ENCODE assay signal across 8 mouse cellular contexts in genomic region chr10:77622055-77622988, GRCm38 (mm10). TPM values are rescaled to one million over a fixed set of nuclear protein-coding genes. Genes with fewer than 3 reads are reported as not detected.
DNase-seq lines count a peak whose midpoint lies in the region; ATAC-seq lines count a peak whose summit lies in the region.

Ube2g2 (plus strand) TSS chr10:77622275.

- peak within 1 kb of the TSS; percentile 93 for H3K4me3 ChIP-seq in brown adipose tissue, adult 24 weeks (ENCODE audit: insufficient read depth, low read depth, low read length)
- H3K4me3 ChIP-seq in heart, embryonic 13.5 days: peak within 1 kb of the TSS; percentile 99
- H3K4me3 ChIP-seq in liver, embryonic 13.5 days (replicated peaks): peak within 1 kb of the TSS; percentile 92
- H3K4me3 ChIP-seq in stomach, embryonic 14.5 days (ENCODE audit: low read depth, low read length): peak within 1 kb of the TSS; percentile 84

- no peaks in the 10 kb centered on the region for H3K27me3 ChIP-seq in heart, embryonic 13.5 days (replicated peaks)
- H3K27me3 ChIP-seq in liver, embryonic 13.5 days: no peaks in the 10 kb centered on the region
- no peaks in the 10 kb centered on the region for H3K27me3 ChIP-seq in stomach, embryonic 14.5 days (ENCODE audit: control insufficient read depth, insufficient read depth, low read length)

- peaks cover 29% of the 10 kb centered on the region for H3K36me3 ChIP-seq in heart, embryonic 13.5 days
- peaks cover 35% of the 10 kb centered on the region for H3K36me3 ChIP-seq in liver, embryonic 13.5 days
- H3K36me3 ChIP-seq in stomach, embryonic 14.5 days (ENCODE audit: control insufficient read depth, insufficient read depth, low read length): peaks cover 8% of the 10 kb centered on the region; the same call in 1 of the 2 replicates

- ATAC-seq in CD4-positive, CD25-positive, alpha-beta regulatory T cell, adult 4 months: peak; percentile 85
- ATAC-seq in erythroid progenitor cell, adult 5-6 weeks (replicated peaks; ENCODE audit: low FRiP score, poor library complexity, severe bottlenecking): peak; percentile 97
- peak; percentile 84 for ATAC-seq in heart, embryonic 13.5 days (ENCODE audit: extremely low read depth, insufficient number of reproducible peaks, low FRiP score, low TSS enrichment)
- ATAC-seq in liver, embryonic 13.5 days (ENCODE audit: low read depth): peak; percentile 91
- peak; percentile 91 for ATAC-seq in stomach, embryonic 14.5 days (ENCODE audit: insufficient number of reproducible peaks, insufficient read depth, low FRiP score, low read depth)

- under 1% methylated on average over 96 of the region's 96 CpGs for WGBS in heart, embryonic 13.5 days
- WGBS in liver, embryonic 13.5 days (ENCODE audit: insufficient replicate concordance): under 1% methylated on average over 96 of the region's 96 CpGs
- under 1% methylated on average over 96 of the region's 96 CpGs for WGBS in stomach, embryonic 14.5 days

- DNase-seq in kidney, postnatal 10 days: peak; percentile 96
- DNase-seq in liver, embryonic 13.5 days: peak; percentile 91
- peak; percentile 90 to 93 for DNase-seq in natural killer cell, adult 2 months (ENCODE audit: low spot score in 2 of 2)

- H3K9me3 ChIP-seq in heart, embryonic 13.5 days: no peaks in the 10 kb centered on the region
- no peaks in the 10 kb centered on the region for H3K9me3 ChIP-seq in liver, embryonic 13.5 days (replicated peaks)
- H3K9me3 ChIP-seq in stomach, embryonic 14.5 days (ENCODE audit: control insufficient read depth, low read depth, low read length): no peaks in the 10 kb centered on the region

- peaks cover 24% of the 10 kb centered on the region for H3K4me1 ChIP-seq in brown adipose tissue, adult 24 weeks (ENCODE audit: control insufficient read depth, insufficient read depth, insufficient read length, low read length)
- peaks cover 47% of the 10 kb centered on the region for H3K4me1 ChIP-seq in heart, embryonic 13.5 days
- peaks cover 60% of the 10 kb centered on the region for H3K4me1 ChIP-seq in liver, embryonic 13.5 days (replicated peaks)
- H3K4me1 ChIP-seq in stomach, embryonic 14.5 days (ENCODE audit: control insufficient read depth, insufficient read depth, low read length): peaks cover 27% of the 10 kb centered on the region

- H3K27ac ChIP-seq in brown adipose tissue, adult 24 weeks (replicated peaks; ENCODE audit: low read depth, low read length): peak within 1 kb of the TSS; percentile 100
- H3K27ac ChIP-seq in heart, embryonic 13.5 days (replicated peaks): peak within 1 kb of the TSS; percentile 94
- H3K27ac ChIP-seq in liver, embryonic 13.5 days: peak within 1 kb of the TSS; percentile 95
- peak within 1 kb of the TSS; percentile 90 for H3K27ac ChIP-seq in stomach, embryonic 14.5 days (ENCODE audit: low read length)

- peak within 1 kb of the TSS; percentile 89 for H3K4me2 ChIP-seq in heart, embryonic 13.5 days
- peak within 1 kb of the TSS; percentile 89 for H3K4me2 ChIP-seq in liver, embryonic 13.5 days
- peak within 1 kb of the TSS; percentile 76 for H3K4me2 ChIP-seq in stomach, embryonic 14.5 days (replicated peaks; ENCODE audit: low read depth, low read length)

- H3K9ac ChIP-seq in heart, embryonic 13.5 days: peak within 1 kb of the TSS; percentile 99
- peak within 1 kb of the TSS; percentile 97 for H3K9ac ChIP-seq in liver, embryonic 13.5 days
- peak within 1 kb of the TSS; percentile 90 for H3K9ac ChIP-seq in stomach, embryonic 14.5 days (replicated peaks; ENCODE audit: low read depth, low read length)

RNA-seq across cellular contexts. Expression of gene Ube2g2, which starts in this region (rescaled TPM):
- 10 to 100 TPM; 42.0 to 65.6 TPM for polyA plus RNA-seq in CD4-positive, CD25-positive, alpha-beta regulatory T cell, adult 4 months (2017; shearing (Covaris generic))
- 23.3 and 26.1 TPM in 2 replicates for polyA plus RNA-seq in brown adipose tissue, adult 24 weeks (2012; ENCODE audit: insufficient read depth, insufficient read length, missing spikeins)
- 6.8 and 9.6 TPM in 2 replicates for total RNA-seq in erythroid progenitor cell, adult 5-6 weeks (2015; ENCODE audit: low replicate concordance)
- total RNA-seq in erythroid progenitor cell, adult 5-6 weeks (2017; ENCODE audit: low replicate concordance): 10.4 and 11.3 TPM in 2 replicates
- 78.6 and 81.9 TPM in 2 replicates for polyA plus RNA-seq in heart, embryonic 13.5 days (2015; fragmentation: Nextera tagmentation; extraction: Ambion mirVana)
- polyA plus RNA-seq in liver, embryonic 13.5 days (2015; fragmentation: Nextera tagmentation; extraction: Ambion mirVana): 47.2 and 50.1 TPM in 2 replicates
- polyA plus RNA-seq in stomach, embryonic 14.5 days (2014; fragmentation: Nextera tagmentation; extraction: Ambion mirVana): 41.5 and 44.3 TPM in 2 replicates

Comparison
In these comparisons a context has a peak if more than half of its experiments do, and no peak if none do; other contexts are left out.
1. Peak in every context shown above with its lines: DNase-seq, ATAC-seq, H3K4me3 ChIP-seq and H3K27ac ChIP-seq.